Mouse (Mus musculus) MEL (cell line): Measurements from ENCODE around the gene Zfp120. TPM values are rescaled to one million over a fixed set of nuclear protein-coding genes. Genes with fewer than 3 reads are reported as not detected.

Experiments used
- DNase-seq: peaks from one replicate; pipeline ENCODE4 v3.0.0; 2011; ENCODE audit warnings: low read depth, low spot score
- H3K27ac ChIP-seq: 2 replicates; pipeline ENCODE4 v1.5.1; 2012; ENCODE audit warnings: low read depth, mild to moderate bottlenecking, control low read depth, low read length, moderate library complexity; ENCODE audit not compliant: control insufficient read depth
- H3K27me3 ChIP-seq, 2 experiments: fragments of 150-350 bp in 1 of 2; sonication (generic) in 1 of 2; 2 replicates each; pipeline ENCODE4 v1.6.1; 2012; ENCODE audit warnings: low read length in 2 of 2, mild to moderate bottlenecking in 2 of 2, improper control_type of control experiment in 1 of 2, moderate library complexity in 1 of 2; ENCODE audit not compliant: insufficient read depth in 2 of 2, control insufficient read depth in 1 of 2
- H3K36me3 ChIP-seq, 2 experiments: 2 replicates each; pipeline ENCODE4 v1.6.1; 2012 to 2014; ENCODE audit warnings: low read length in 2 of 2, improper control_type of control experiment in 1 of 2, inconsistent platforms in 1 of 2, mild to moderate bottlenecking in 1 of 2; ENCODE audit not compliant: insufficient read depth in 2 of 2, control insufficient read depth in 1 of 2
- H3K4me1 ChIP-seq, 2 experiments: fragments of 150-350 bp in 1 of 2; sonication (generic) in 1 of 2; 2 replicates each; pipeline ENCODE4 v1.6.1; 2012; ENCODE audit warnings: low read length in 2 of 2, improper control_type of control experiment in 1 of 2, mild to moderate bottlenecking in 1 of 2; ENCODE audit not compliant: insufficient read depth in 2 of 2, control insufficient read depth in 1 of 2
- H3K4me3 ChIP-seq, 2 experiments: fragments of 150-350 bp in 1 of 2; sonication (generic) in 1 of 2; 2 replicates each; pipeline ENCODE4 v1.5.1; 2012; ENCODE audit warnings: low read depth in 2 of 2, low read length in 2 of 2, mild to moderate bottlenecking in 2 of 2, moderate library complexity in 2 of 2, control low read depth in 1 of 2, improper control_type of control experiment in 1 of 2; ENCODE audit not compliant: control insufficient read depth in 1 of 2, insufficient read depth in 1 of 2
- H3K79me2 ChIP-seq: 2 replicates; pipeline ENCODE4 v1.6.1; 2012; ENCODE audit warnings: mild to moderate bottlenecking, low read length, moderate library complexity; ENCODE audit not compliant: control insufficient read depth, poor library complexity, insufficient read depth
- H3K9ac ChIP-seq: 2 replicates; pipeline ENCODE4 v1.6.1; 2012; ENCODE audit warnings: low read depth, mild to moderate bottlenecking, control low read depth, low read length, moderate library complexity; ENCODE audit not compliant: control insufficient read depth, poor library complexity, severe bottlenecking
- H3K9me3 ChIP-seq: fragments of 150-350 bp; sonication (generic); replicated peaks from 2 replicates; pipeline ENCODE4 v1.6.1; 2012; ENCODE audit warnings: mild to moderate bottlenecking, low read length, improper control_type of control experiment, moderate library complexity; ENCODE audit not compliant: insufficient read depth
- BHLHE40 ChIP-seq: IDR thresholded peaks from 2 replicates; pipeline ENCODE4 v1.6.1; 2012; ENCODE audit warnings: low read depth, mild to moderate bottlenecking, inconsistent platforms, low read length, improper control_type of control experiment, borderline replicate concordance
- CHD1 ChIP-seq: IDR thresholded peaks from 2 replicates; pipeline ENCODE4 v1.6.1; 2012; ENCODE audit warnings: low read depth, mild to moderate bottlenecking, inconsistent platforms, low read length, improper control_type of control experiment
- CHD2 ChIP-seq: IDR thresholded peaks from 2 replicates; pipeline ENCODE4 v1.6.1; 2011; ENCODE audit warnings: low read length, improper control_type of control experiment
- CTCF ChIP-seq, 3 experiments: IDR thresholded peaks in 2 of 3; conservative IDR thresholded peaks in 1 of 3; 2 replicates each; pipeline ENCODE4 v1.5.1; 2011 to 2012; ENCODE audit warnings: low read length in 3 of 3, low read depth in 2 of 3, mild to moderate bottlenecking in 2 of 3, improper control_type of control experiment in 1 of 3, inconsistent platforms in 1 of 3, mixed read lengths in 1 of 3, moderate library complexity in 1 of 3; ENCODE audit not compliant: control insufficient read depth in 1 of 3, insufficient read depth in 1 of 3, poor library complexity in 1 of 3, severe bottlenecking in 1 of 3
- E2F4 ChIP-seq: IDR thresholded peaks from 2 replicates; pipeline ENCODE4 v1.6.1; 2011; ENCODE audit warnings: low read depth, low read length, improper control_type of control experiment, borderline replicate concordance
- ELF1 ChIP-seq: IDR thresholded peaks from 2 replicates; pipeline ENCODE4 v1.6.1; 2014; ENCODE audit warnings: low read depth, mild to moderate bottlenecking, inconsistent platforms, low read length, improper control_type of control experiment, moderate library complexity
- EP300 ChIP-seq, 2 experiments: IDR thresholded peaks; 2 replicates each; pipeline ENCODE4 v1.6.1; 2011; ENCODE audit warnings: improper control_type of control experiment in 2 of 2, low read length in 2 of 2, low read depth in 1 of 2, mild to moderate bottlenecking in 1 of 2
- ETS1 ChIP-seq: IDR thresholded peaks from 2 replicates; pipeline ENCODE4 v1.6.1; 2012; ENCODE audit warnings: low read depth, mild to moderate bottlenecking, inconsistent platforms, low read length, improper control_type of control experiment, moderate library complexity
- GATA1 ChIP-seq: IDR thresholded peaks from 2 replicates; pipeline ENCODE4 v1.6.1; 2011; ENCODE audit warnings: low read depth, low read length, improper control_type of control experiment
- KAT2A ChIP-seq: conservative IDR thresholded peaks from 2 replicates; pipeline ENCODE4 v1.6.1; 2012; ENCODE audit warnings: low read depth, low read length, improper control_type of control experiment, inconsistent platforms
- MAZ ChIP-seq: IDR thresholded peaks from 2 replicates; pipeline ENCODE4 v1.6.1; 2012; ENCODE audit warnings: low read depth, mild to moderate bottlenecking, inconsistent platforms, low read length, improper control_type of control experiment
- MEF2A ChIP-seq: IDR thresholded peaks from 2 replicates; pipeline ENCODE4 v1.6.1; 2014; ENCODE audit warnings: low read depth, mild to moderate bottlenecking, inconsistent platforms, low read length, improper control_type of control experiment; ENCODE audit not compliant: poor library complexity, insufficient replicate concordance, severe bottlenecking; ENCODE audit errors: extremely low read depth
- MYB ChIP-seq: IDR thresholded peaks from 2 replicates; pipeline ENCODE4 v1.6.1; 2011; ENCODE audit warnings: mild to moderate bottlenecking, low read depth, low read length, improper control_type of control experiment
- MYC ChIP-seq: IDR thresholded peaks from 2 replicates; pipeline ENCODE4 v1.6.1; 2011; ENCODE audit warnings: low read depth, mild to moderate bottlenecking, low read length, improper control_type of control experiment, moderate library complexity
- NRF1 ChIP-seq: IDR thresholded peaks from 2 replicates; pipeline ENCODE4 v1.6.1; 2014; ENCODE audit warnings: low read depth, mild to moderate bottlenecking, inconsistent platforms, low read length, improper control_type of control experiment, moderate library complexity; ENCODE audit not compliant: poor library complexity, insufficient read depth, severe bottlenecking
- POLR2A ChIP-seq, 2 experiments: IDR thresholded peaks; 2 replicates each; pipeline ENCODE4 v1.6.1; 2011 to 2012; ENCODE audit warnings: low read length in 2 of 2, mild to moderate bottlenecking in 2 of 2, control low read depth in 1 of 2, improper control_type of control experiment in 1 of 2, low read depth in 1 of 2, moderate library complexity in 1 of 2; ENCODE audit not compliant: control insufficient read depth in 1 of 2, insufficient read depth in 1 of 2, poor library complexity in 1 of 2
- POLR2AphosphoS2 ChIP-seq: IDR thresholded peaks from 2 replicates; pipeline ENCODE4 v1.6.1; 2011; ENCODE audit warnings: low read length, improper control_type of control experiment
- POLR2AphosphoS5 ChIP-seq: IDR thresholded peaks from 2 replicates; pipeline ENCODE4 v1.6.1; 2012; ENCODE audit warnings: low read depth, borderline replicate concordance, mild to moderate bottlenecking, inconsistent platforms, low read length, moderate library complexity, mixed read lengths
- RCOR1 ChIP-seq: IDR thresholded peaks from 2 replicates; pipeline ENCODE4 v1.6.1; 2012; ENCODE audit warnings: low read depth, mild to moderate bottlenecking, inconsistent platforms, low read length, improper control_type of control experiment
- SIN3A ChIP-seq: IDR thresholded peaks from 2 replicates; pipeline ENCODE4 v1.6.1; 2012; ENCODE audit warnings: low read length, improper control_type of control experiment, inconsistent platforms
- SMC3 ChIP-seq: IDR thresholded peaks from 2 replicates; pipeline ENCODE4 v1.6.1; 2011; ENCODE audit warnings: low read depth, low read length, improper control_type of control experiment
- TBP ChIP-seq: IDR thresholded peaks from 2 replicates; pipeline ENCODE4 v1.8.0; 2011; ENCODE audit warnings: low read depth, low read length, improper control_type of control experiment
- TCF12 ChIP-seq: IDR thresholded peaks from 2 replicates; pipeline ENCODE4 v1.6.1; 2014; ENCODE audit warnings: low read depth, mild to moderate bottlenecking, inconsistent platforms, low read length, improper control_type of control experiment, moderate library complexity
- USF2 ChIP-seq, 2 experiments: IDR thresholded peaks; 2 replicates each; pipeline ENCODE4 v1.6.1; 2011 to 2012; ENCODE audit warnings: improper control_type of control experiment in 2 of 2, low read length in 2 of 2, borderline replicate concordance in 1 of 2, inconsistent platforms in 1 of 2, low read depth in 1 of 2, mild to moderate bottlenecking in 1 of 2; ENCODE audit not compliant: insufficient read depth in 1 of 2
- ZC3H11A ChIP-seq: IDR thresholded peaks from 2 replicates; pipeline ENCODE4 v1.6.1; 2012; ENCODE audit warnings: low read depth, mild to moderate bottlenecking, inconsistent platforms, low read length, improper control_type of control experiment
- ZKSCAN1 ChIP-seq: IDR thresholded peaks from 2 replicates; pipeline ENCODE4 v1.6.1; 2012; ENCODE audit warnings: low read depth, mild to moderate bottlenecking, inconsistent platforms, low read length, improper control_type of control experiment, moderate library complexity
- ZNF384 ChIP-seq: IDR thresholded peaks from 2 replicates; pipeline ENCODE4 v1.6.1; 2012; ENCODE audit warnings: low read depth, mild to moderate bottlenecking, inconsistent platforms, low read length, improper control_type of control experiment
- polyA plus RNA-seq, 2 experiments: library from polyadenylated mRNA; stranded (reverse) in 1 of 2; unstranded in 1 of 2; fragments of >175 nt in 1 of 2; fragments of >200 nt in 1 of 2; gene quantifications; 2 replicates each; pipeline versions ENCODE4 v1.2.1 to v1.2.4; 2012; ENCODE audit warnings: low replicate concordance in 2 of 2, low read depth in 1 of 2; ENCODE audit not compliant: insufficient read length in 2 of 2, insufficient read depth in 1 of 2, missing spikeins in 1 of 2
- total RNA-seq: library from RNA; depleted of rRNA; stranded (reverse); fragments of 300-350 nt; gene quantifications from 2 replicates; pipeline ENCODE4 v1.2.3, GENCODE M21; 2012

The Zfp120 gene
- total and polyA plus RNA-seq, 3 experiments: 3.8 to 445 (median 8.2) TPM

GRCm38 (mm10) chr2:150173833-150174232, 37.3 kb upstream of the Zfp120 start:
- no peak overlapping the region for H3K4me3 ChIP-seq
- no peak overlapping the region for H3K27ac ChIP-seq
- H3K9me3 ChIP-seq: no peaks in the 10 kb centered on the region
- no peaks in the 10 kb centered on the region for H3K27me3 ChIP-seq
- no peak for DNase-seq
- no peak overlapping the region for H3K9ac ChIP-seq
- no peaks in the 10 kb centered on the region for H3K36me3 ChIP-seq
- H3K79me2 ChIP-seq: no peaks in the 10 kb centered on the region
- TF ChIP-seq KAT2A (no peak), ETS1 (no peak), POLR2AphosphoS2 (no peak), SIN3A (no peak), CHD1 (no peak), ELF1 (no peak), GATA1 (no peak), ZC3H11A (no peak), POLR2A (IDR thresholded peaks at IDR 0.05; ENCODE audit: control insufficient read depth in 1 of 2, insufficient read depth in 1 of 2, low read depth in 1 of 2, low read length in 2 of 2, poor library complexity in 1 of 2) (no peak), NRF1 (no peak), BHLHE40 (no peak), POLR2AphosphoS5 (no peak), MEF2A (no peak), CHD2 (no peak), MYC (no peak)
- no peaks in the 10 kb centered on the region for H3K4me1 ChIP-seq

- H3K9ac ChIP-seq: no peak overlapping the region
- no peaks in the 10 kb centered on the region for H3K36me3 ChIP-seq
- no peaks in the 10 kb centered on the region for H3K4me1 ChIP-seq
- H3K4me3 ChIP-seq: no peak overlapping the region
- no peaks in the 10 kb centered on the region for H3K79me2 ChIP-seq
- no peak overlapping the region for H3K27ac ChIP-seq
- DNase-seq: no peak
- TF ChIP-seq MEF2A: no peak
- TF ChIP-seq E2F4: no peak
- TF ChIP-seq GATA1: no peak
- no peak for TF ChIP-seq KAT2A
- TF ChIP-seq EP300 (IDR thresholded peaks at IDR 0.05; ENCODE audit: low read depth in 1 of 2, low read length in 2 of 2): no peak
- TF ChIP-seq ZC3H11A: no peak
- no peak for TF ChIP-seq MAZ
- TF ChIP-seq ETS1: no peak
- no peak for TF ChIP-seq TCF12
- TF ChIP-seq ZKSCAN1: no peak
- no peak for TF ChIP-seq MYB
- no peak for TF ChIP-seq RCOR1
- TF ChIP-seq ZNF384: no peak
- TF ChIP-seq TBP: no peak
- TF ChIP-seq MYC: no peak
- no peak for TF ChIP-seq USF2 (IDR thresholded peaks at IDR 0.05; ENCODE audit: borderline replicate concordance in 1 of 2, insufficient read depth in 1 of 2, low read depth in 1 of 2, low read length in 2 of 2)
- no peak for TF ChIP-seq SMC3
- TF ChIP-seq CTCF (IDR thresholded peaks at IDR 0.05 in 2 of 3, conservative IDR thresholded peaks at IDR 0.05 in 1 of 3; ENCODE audit: control insufficient read depth in 1 of 3, insufficient read depth in 1 of 3, low read depth in 2 of 3, low read length in 3 of 3, poor library complexity in 1 of 3, severe bottlenecking in 1 of 3): no peak
- no peaks in the 10 kb centered on the region for H3K9me3 ChIP-seq
- H3K27me3 ChIP-seq: no peaks in the 10 kb centered on the region
Observed at GRCm38 (mm10) chr2:150166703-150167102, 30.2 kb upstream of the Zfp120 start.
